Mouse (Mus musculus) testis, adult 2 months (tissue): ENCODE measurements around the gene H2-Ab1. TPM values are rescaled to one million over a fixed set of nuclear protein-coding genes. Genes with fewer than 3 reads are reported as not detected.
"Not testable (repeated sequence)": the region's sequence is repeated elsewhere in the genome, so short reads cannot be mapped to it uniquely, and the experiment has no call there.

Experiments used
- H3K27ac ChIP-seq: fragments of 200-500 bp; 2 replicates; pipeline ENCODE4 v1.5.1; 2012; ENCODE audit warnings: low read depth, low read length; ENCODE audit not compliant: control insufficient read depth, insufficient read depth
- H3K27me3 ChIP-seq: fragments of 200-500 bp; 2 replicates; pipeline ENCODE4 v1.6.1; 2012; ENCODE audit warnings: mild to moderate bottlenecking, low read length, moderate library complexity; ENCODE audit not compliant: control insufficient read depth, insufficient read depth
- H3K36me3 ChIP-seq: fragments of 200-500 bp; 2 replicates; pipeline ENCODE4 v1.6.1; 2012; ENCODE audit warnings: mild to moderate bottlenecking, low read length; ENCODE audit not compliant: control insufficient read depth, insufficient read depth
- H3K4me1 ChIP-seq: fragments of 200-500 bp; 2 replicates; pipeline ENCODE4 v1.6.1; 2012; ENCODE audit warnings: low read length; ENCODE audit not compliant: control insufficient read depth, insufficient read depth
- H3K4me3 ChIP-seq: fragments of 200-500 bp; 2 replicates; pipeline ENCODE4 v1.5.1; 2012; ENCODE audit warnings: low read depth, mild to moderate bottlenecking, low read length, moderate library complexity, mixed read lengths; ENCODE audit not compliant: control insufficient read depth
- CTCF ChIP-seq: fragments of 200-500 bp; IDR thresholded peaks from 2 replicates; pipeline ENCODE4 v1.5.1; 2012; ENCODE audit warnings: low read depth, mild to moderate bottlenecking, inconsistent platforms, low read length, moderate library complexity; ENCODE audit not compliant: control insufficient read depth, insufficient read depth, insufficient replicate concordance
- POLR2A ChIP-seq: fragments of 200-500 bp; IDR thresholded peaks from 2 replicates; pipeline ENCODE4 v1.6.1; 2012; ENCODE audit warnings: low read depth, mild to moderate bottlenecking, inconsistent platforms, low read length, moderate library complexity; ENCODE audit not compliant: control insufficient read depth
- polyA plus RNA-seq: library from polyadenylated mRNA; depleted of rRNA; stranded (reverse); fragments of >200 nt; gene quantifications from 2 replicates; pipeline ENCODE4 v1.2.3, GENCODE M21; 2012

Gene H2-Ab1
- polyA plus RNA-seq, 1 experiment: 31.1 TPM

DNA sequence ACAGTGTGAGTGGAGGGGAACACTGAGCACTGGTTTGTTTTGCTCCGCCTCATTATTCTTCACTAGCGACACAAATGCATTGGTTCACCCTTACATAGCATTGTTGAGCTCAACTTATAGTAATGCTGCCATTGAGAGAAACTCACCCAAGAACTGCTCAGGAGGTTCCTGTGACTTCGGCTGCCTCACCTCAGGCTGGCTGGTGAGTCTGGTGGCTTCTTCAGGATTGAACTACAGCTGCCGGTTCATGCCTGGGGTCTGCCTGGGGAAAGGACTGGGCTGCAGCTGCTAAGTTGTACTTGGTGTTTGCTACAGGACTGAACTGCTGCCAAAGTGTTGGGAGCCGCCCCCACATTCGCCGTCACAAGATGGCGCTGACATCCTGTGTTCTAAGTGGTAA is 32.1 kb upstream of the H2-Ab1 start:
- Histone ChIP-seq H3K4me3 (no peak overlapping the region), H3K27me3 (no peaks in the 10 kb centered on the region), H3K36me3 (no peaks in the 10 kb centered on the region), H3K27ac (no peak overlapping the region), H3K4me1 (no peaks in the 10 kb centered on the region)
- TF ChIP-seq CTCF: no peak
- no peak for TF ChIP-seq POLR2A

DNA sequence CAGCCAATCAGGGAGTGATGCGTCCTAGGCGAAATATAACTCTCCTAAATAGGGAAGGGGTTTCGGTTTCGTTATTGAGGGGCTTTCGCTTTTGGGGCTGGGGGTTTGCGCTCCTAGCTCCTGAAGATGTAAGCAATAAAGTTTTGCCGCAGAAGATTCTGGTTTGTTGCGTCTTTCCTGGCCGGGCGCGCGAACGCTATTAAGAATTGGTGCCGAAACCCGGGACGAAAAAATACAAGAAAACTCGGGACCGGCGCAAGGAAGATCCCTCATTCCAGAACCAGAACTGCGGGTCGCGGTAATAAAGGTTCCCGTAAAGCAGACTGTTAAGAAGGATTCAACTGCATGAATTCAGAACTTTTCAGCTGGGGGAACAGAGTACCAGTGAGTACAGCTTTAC is 31.6 kb upstream of the H2-Ab1 start:
- H3K4me1 ChIP-seq, H3K4me3 ChIP-seq, H3K36me3 ChIP-seq, H3K27ac ChIP-seq, H3K27me3 ChIP-seq: not testable (repeated sequence)

DNA sequence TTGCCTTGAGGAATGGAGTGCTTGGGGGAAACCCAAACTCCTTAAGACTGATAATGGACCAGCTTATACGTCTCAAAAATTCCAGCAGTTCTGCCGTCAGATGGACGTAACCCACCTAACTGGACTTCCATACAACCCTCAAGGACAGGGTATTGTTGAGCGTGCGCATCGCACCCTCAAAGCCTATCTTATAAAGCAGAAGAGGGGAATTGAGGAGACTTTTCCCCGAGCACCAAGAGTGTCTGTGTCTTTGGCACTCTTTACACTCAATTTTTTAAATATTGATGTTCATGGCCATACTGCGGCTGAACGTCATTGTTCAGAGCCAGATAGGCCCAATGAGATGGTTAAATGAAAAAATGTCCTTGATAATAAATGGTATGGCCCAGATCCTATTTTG is 26.5 kb upstream of the H2-Ab1 start:
- H3K27ac ChIP-seq, H3K36me3 ChIP-seq, H3K4me1 ChIP-seq, H3K4me3 ChIP-seq, H3K27me3 ChIP-seq: not testable (repeated sequence)

DNA sequence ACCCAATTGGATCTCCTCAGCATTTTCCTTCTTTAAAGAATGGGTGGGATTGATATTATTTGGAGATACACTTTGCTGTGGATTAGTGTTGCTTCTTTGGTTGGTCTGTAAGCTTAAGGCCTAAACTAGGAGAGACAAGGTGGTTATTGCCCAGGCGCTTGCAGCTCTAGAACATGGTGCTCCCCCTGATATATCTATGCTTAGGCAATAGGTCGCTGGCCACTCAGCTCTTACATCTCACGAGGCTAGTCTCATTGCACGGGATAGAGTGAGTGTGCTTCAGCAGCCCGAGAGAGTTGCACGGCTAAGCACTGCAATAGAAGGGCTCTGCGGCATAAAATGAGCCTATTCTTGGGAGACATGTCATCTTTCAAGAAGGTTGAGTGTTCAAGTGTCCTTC is 25.5 kb upstream of the H2-Ab1 start:
- H3K4me1 ChIP-seq, H3K4me3 ChIP-seq, H3K27me3 ChIP-seq, H3K27ac ChIP-seq, H3K36me3 ChIP-seq: not testable (repeated sequence)

DNA sequence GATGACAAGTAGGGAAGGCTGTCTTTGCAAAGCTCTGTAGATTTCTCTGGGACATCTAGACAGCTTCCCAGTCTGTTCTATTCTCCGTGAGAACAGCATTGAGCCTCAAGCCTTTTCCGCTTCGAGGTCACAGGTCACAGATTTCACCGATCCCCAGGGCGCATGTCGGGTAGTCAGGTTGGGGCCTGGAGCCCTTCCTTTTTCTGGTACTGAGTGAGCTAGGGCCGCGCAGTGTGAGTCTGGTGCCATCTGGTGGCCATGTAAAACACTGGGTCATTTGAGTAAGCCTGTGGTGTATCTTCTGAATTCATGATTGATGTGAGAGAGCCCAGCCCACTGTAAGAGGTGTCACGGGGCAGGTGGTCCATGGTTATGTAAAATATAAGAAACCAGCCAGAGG is 22.6 kb upstream of the H2-Ab1 start:
- no peak for TF ChIP-seq POLR2A
- TF ChIP-seq CTCF: peak; percentile 63; the same call in 1 of the 2 replicates
- H3K27ac ChIP-seq: no peak overlapping the region
- no peaks in the 10 kb centered on the region for H3K27me3 ChIP-seq
- no peaks in the 10 kb centered on the region for H3K36me3 ChIP-seq
- no peaks in the 10 kb centered on the region for H3K4me1 ChIP-seq
- no peak overlapping the region for H3K4me3 ChIP-seq

DNA sequence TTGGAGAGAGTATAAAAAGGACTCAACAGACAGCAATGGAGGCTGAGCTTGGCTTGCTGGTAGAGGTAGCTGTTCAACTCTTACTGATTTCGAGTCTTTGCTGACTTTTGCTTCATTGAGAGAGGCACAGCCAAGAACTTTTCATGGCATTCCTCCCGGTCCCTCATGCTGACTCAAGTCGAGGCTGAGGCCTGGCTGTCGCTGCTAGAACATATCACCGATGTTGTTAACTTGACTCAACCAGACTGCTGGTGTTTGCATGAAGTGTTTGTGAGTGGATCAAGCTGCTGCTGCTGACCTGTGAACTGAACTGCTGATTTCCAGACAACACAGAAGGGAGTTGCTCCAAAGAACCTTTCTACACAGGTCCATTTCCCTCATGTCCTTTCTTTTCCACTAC is 20.8 kb upstream of the H2-Ab1 start:
- Histone ChIP-seq H3K4me3 (no peak overlapping the region), H3K27me3 (no peaks in the 10 kb centered on the region), H3K4me1 (no peaks in the 10 kb centered on the region), H3K27ac (no peak overlapping the region), H3K36me3 (no peaks in the 10 kb centered on the region)
- TF ChIP-seq POLR2A (no peak), CTCF (no peak)

DNA sequence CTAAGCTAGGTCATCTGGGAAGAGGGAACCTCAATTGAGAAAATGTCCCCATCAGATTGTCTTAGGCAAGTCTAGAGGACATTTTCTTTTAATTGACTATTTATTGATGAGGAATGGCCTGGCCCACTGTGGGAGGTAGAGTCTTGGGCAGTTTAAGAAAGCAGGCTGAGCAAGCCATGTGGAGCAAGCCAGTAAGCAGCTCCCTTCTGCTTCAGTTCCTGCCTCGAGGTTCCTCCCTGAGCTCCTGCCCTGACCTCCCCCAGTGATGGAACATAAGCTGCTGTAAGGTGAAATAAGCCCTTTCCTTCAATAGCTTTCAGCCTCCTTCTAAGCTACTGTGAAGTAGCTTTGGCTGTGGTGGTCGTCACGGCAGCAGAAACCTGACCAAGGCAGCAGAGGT is 19.7 kb upstream of the H2-Ab1 start:
- no peaks in the 10 kb centered on the region for H3K27me3 ChIP-seq
- H3K4me3 ChIP-seq: no peak overlapping the region
- H3K27ac ChIP-seq: no peak overlapping the region
- no peaks in the 10 kb centered on the region for H3K36me3 ChIP-seq
- TF ChIP-seq POLR2A (no peak), CTCF (no peak)
- no peaks in the 10 kb centered on the region for H3K4me1 ChIP-seq

DNA sequence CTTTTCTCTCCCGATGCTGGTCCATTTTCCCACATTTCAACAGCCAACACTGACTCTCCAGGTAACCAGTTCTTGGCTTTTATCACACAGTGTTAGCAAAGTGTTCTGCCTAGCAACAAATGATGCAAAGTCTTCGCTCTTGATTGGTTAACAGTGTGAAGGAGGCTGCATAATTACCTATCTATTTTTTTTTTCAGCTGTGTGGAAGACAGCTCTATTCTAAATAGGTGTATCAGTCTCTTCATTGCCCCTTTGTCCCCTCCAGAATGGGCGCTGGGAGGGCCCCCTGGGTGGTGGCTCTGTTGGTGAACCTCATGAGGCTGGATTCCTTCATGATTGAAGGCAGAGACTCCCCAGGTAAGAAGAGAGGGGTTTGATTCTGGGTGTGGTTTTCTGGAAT is 18.8 kb upstream of the H2-Ab1 start, which contains the start of gene H2-Ob:
Gene H2-Ob, plus strand, starts transcription at position 198 of the 400 bp plus-strand sequence.
- Histone ChIP-seq H3K4me3 (no peak within 1 kb of the TSS), H3K27me3 (no peaks in the 10 kb centered on the region), H3K27ac (no peak within 1 kb of the TSS), H3K36me3 (no peaks in the 10 kb centered on the region), H3K4me1 (no peaks in the 10 kb centered on the region)
- TF ChIP-seq CTCF (no peak), POLR2A (no peak)
